Mouse (Mus musculus): ENCODE data around the gene Exoc4. TPM values are rescaled to one million over a fixed set of nuclear protein-coding genes. Genes with fewer than 3 reads are reported as not detected.

Gene Exoc4
- polyA plus RNA-seq, 2 experiments from 2014 or later, result 60.9 to 70.4 TPM

DNA sequence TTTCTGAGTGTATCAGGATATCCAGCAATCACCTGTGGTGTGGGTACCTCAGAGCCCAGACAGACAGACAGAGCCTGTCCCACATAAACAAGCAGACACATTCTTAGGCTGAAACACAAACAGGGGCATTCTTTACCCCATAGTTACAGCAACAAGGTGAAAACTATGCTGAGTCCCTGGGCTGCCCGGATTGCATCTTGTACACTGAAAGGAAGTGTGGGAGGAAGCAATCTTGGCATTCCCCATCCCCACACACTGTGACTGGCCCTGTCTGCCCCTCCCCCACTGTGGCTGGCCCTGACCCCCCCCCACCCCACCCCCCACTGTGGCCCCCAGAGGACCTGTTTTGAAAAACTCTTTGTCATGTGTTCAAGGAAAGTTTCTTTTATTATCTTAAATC is 623.3 kb downstream of the Exoc4 start:
- ATAC-seq, result no peak

DNA sequence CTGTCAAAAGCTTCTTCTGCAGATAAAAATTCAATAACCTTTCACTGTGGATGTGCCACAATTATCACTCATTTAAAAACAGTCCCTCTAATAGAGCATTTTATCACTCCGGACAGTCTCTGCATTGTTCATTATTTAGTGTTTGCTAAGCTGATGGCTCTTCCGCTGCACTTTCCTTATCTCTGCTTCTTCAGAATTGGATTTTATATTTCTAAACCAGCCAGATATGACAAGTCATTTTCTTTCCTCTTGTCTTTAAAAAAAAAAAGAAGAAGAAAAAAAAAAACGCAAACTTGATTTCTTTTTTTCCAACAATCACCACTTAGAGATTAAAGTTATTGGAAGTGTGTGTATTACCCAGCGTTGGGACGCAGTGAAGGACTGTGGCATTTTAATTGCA is 624.1 kb downstream of the Exoc4 start:
- ATAC-seq, result no peak

DNA sequence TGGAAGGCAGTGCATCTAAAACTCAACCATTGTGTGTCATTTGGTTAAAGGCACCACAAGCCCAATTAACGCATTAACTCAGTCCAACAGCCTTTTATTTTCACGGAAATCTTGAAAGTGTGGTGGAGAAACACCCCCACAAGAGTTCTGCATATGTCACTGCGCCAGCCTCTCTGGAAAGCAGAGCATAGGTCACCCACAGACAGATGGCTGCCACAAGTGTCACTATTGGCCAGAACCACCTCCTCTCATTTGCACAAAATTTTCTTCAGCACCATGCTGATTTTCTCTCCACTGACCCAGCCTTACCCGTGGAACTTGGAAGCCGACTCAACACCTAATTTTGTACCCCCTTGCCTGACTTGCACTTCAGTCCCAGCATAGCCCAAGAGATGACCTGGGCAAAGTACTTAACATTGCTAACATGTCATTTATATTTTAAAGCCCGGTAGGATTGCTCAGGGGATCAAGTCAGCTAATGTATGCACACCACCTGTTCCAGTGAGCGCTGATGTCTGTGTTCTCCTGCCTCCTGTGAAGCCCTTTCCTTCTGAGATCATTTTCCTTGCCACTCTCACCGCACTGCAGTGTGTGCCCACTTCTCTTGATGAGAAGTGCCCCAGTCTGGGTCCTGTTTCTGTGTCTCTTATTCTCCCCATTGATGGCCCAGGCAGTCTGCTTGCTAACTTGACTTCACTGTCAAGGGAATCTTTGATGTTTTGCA is 625.6 kb downstream of the Exoc4 start:
- ATAC-seq, result no peak

DNA sequence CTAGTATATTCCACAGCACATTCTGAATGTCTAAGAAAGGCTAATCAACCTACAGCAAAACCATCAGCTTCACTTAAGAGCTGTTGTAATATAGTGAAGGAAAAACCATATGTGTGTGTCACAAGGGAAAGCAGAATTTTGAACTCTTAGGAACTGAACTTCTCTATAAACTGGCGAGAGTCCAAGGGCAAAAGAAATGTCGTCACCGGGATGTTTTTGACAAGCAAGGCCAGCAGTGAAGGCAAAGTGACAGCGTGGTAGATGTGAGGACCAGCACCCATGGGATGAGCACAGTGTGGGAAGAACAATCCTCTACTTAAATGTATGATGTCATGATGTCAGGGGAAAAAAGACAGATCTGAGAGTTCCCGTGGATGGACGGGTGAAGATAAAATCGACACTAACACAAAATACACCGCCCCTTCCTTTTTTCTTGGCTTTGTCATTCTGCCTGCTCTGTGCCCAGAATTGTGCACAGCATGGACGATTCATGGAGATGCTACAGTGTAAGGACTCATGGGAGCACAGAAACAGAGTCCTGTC is 635.3 kb downstream of the Exoc4 start:
- ATAC-seq, result no peak

DNA sequence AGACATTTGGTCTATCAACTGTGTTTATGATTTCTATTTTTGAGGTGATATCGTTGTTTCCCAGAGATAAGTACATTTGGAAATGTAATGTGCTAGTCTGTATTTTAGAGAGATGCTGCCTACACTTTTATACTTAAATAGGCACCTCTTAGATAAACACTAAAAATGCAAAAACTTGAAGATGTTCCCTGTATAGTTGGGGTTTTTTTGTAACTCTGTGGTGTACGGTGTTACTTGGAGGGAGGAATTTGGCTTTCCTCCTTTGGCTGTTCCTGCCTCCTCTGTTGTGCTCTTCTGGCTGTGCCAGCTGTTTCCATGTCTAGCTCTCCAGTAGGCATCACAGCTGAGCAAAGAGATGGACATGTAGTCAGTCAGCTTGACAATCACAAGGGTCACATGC is 638.1 kb downstream of the Exoc4 start:
- no peak for ATAC-seq

DNA sequence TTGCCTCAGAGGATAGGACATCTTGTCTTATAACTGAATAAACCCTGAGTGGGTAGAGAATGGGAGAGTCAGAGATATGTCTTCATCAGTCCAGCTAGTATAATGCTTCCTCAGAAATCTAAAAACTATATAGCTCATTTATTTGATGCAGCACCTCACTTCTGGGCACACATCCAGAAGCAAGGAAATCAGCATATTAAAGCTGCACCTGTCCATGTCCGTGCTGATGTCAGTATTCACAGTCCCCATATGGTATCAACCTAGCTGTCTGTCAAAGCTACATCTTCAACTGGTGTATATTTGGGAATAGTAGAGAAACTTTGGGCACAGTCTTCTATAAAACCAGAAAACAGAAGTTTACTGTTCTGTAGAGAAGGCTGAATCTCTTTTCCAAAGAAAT is 642.0 kb downstream of the Exoc4 start:
- no peak for ATAC-seq

DNA sequence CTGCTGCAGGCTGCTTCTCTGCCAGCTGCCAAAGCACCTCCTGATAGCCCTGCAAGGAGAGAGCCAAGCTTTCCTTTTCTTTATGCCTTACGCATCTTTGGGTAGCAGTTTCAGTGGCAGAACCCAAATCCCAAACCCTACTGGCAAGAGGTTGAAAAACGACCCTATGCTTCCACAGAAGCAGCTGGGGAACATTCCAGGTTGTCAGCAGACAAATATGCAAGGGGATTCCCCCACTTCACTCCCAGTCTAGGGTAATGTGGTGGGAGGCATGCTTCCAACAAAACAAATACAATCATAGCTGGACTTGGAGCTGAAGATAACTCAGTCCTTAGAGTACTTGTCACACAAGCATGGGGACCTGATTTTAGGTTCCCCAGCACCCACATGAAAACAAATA is 643.3 kb downstream of the Exoc4 start:
- ATAC-seq, result no peak

DNA sequence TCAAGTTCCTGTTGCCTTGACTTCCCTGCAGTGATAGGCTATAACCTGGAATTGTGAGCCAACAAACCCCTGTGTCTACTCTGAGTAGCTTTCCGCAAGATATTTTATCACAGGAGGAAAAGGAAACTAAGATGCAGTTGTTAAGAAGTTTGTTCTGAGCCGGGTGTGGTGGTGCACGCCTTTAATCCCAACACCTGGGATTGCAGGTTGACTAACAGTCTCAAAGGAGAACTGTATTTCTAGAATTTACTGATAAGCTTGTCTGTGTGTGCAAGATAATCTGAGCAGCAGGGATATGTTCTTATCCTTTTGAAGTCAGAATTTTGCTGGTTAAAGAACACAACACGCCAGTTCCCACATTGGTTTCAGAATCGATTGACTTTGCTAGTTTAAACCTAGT is 651.1 kb downstream of the Exoc4 start:
- no peak for ATAC-seq

DNA sequence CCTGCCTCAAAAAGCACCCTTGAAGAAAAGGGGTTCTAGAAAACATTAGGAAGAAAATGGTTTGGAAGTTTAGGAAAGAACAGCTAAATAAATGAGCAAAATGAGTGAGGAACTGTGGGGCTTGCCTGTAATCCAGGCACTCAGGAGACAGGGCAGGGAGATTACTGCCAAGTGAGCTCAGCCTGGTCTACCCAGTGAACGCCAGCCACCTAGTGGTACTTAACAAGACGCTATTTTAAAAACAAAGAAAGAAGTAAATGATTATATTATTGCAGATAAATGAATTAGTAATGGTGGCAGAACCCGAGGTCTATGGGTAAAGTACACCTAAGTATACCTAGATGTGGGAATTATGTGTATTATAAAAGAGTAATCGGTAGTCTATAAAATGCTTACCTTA is 651.7 kb downstream of the Exoc4 start:
- no peak for ATAC-seq

DNA sequence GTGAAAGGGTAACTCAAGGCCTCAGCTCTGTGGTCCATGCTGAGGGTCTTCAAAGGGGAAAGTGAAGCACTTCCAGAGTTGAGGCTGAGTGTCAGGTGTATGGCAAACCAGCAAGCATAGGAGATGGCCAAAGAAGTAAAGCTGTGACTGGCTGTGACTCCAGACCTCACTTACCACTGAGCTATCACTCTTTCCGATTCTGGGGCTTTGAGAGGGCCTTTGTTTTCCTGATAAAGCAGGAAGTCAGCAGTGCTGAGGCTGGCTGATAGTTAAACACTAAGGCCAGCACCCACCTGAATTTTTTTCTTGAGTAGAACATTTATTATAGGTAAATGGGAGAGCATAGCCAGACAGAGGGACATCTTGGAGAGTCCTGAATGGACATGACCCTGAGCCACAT is 656.2 kb downstream of the Exoc4 start:
- ATAC-seq, result no peak

DNA sequence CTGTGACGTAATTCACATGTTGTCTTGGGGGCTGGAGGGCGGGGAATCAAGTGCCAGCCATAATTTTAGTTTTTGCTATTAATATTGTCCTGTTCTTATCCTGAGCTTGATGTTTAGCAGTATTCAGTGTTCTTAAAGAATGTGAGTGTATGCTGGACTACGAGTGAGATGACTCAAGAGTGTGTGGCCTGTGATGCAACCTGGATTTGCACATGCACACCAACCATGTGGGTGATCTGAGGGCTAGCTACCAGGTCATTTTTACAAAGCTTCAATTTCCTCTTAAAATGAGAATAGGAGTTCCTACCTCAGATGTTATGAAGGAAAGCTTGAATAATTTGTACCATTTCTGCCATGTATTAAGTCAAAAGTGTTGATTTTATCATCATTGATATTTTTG is 661.8 kb downstream of the Exoc4 start:
- ATAC-seq, result no peak

DNA sequence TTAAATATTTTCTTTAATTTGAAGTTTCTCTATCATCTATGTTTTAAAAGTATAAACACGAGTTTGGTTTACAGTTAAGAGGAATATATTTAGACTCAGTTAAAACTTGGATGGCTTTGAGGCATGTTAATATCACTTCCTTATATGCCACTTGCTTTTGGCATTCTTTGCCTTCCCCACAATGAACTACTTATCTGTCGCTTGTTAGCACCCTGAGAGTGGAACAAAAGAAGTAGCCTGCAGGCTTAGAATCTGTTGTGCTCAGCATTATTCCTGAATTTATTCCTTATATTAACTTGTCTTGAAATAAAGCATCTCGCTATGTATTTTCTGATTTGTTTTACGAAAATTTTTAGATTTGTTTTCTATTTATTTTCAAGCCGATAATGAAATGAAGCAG is 664.2 kb downstream of the Exoc4 start:
- ATAC-seq, result no peak

DNA sequence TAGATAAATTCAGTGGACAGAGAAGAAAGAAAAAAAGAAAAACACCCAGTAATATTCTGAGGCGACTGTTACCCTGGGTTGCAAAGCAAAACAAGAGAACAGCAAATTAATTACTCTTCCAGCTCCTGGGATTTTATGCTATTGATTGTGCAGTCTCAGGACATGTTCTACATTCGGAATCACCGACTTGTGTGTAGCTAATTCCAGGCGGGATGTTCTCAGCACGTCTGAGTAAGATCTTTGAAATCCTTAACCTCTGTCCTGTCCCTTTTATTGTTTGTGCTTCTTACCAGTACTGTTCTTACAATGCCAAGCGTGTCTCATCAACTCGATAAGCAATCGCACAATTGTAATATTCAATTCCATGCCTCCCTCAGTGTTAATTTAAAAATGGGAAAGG is 664.6 kb downstream of the Exoc4 start:
- ATAC-seq, result no peak

DNA sequence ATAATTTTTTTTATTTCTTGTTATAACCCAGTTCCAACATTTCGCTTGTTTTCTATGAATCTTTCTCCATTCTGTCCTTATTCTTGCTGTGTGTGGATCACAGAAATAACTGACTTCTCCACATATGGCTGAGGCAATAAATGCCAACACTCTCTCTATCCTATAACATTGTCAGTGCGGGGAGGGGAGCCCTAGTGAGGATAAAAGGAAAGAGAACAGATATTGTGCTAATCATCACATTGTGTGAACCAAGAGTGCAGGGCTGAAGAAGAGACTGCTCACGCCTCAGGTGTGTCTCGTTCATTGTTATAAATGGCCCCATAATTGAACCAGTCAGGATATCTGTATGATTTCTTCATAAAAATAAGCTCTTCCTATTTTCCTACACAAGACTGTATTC is 665.1 kb downstream of the Exoc4 start:
- no peak for ATAC-seq

DNA sequence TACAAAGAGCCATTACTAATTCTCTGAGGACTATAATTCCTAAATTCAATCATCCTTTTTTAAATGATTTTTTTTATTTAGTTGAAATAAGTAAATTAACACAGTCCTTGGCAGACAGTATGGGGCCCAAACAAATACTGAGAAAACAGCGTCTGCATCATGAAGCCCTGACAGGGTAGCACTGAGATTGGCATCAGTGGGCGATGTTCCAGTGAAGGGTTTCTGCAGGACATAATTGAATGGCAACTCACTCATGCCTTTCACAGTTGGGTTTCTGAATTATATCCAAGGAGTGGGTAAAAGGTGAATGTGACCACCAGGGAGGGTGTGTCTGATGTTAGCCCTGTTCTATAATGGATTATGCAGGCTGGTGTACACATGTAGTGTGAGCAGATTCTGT is 674.7 kb downstream of the Exoc4 start:
- no peak for ATAC-seq

DNA sequence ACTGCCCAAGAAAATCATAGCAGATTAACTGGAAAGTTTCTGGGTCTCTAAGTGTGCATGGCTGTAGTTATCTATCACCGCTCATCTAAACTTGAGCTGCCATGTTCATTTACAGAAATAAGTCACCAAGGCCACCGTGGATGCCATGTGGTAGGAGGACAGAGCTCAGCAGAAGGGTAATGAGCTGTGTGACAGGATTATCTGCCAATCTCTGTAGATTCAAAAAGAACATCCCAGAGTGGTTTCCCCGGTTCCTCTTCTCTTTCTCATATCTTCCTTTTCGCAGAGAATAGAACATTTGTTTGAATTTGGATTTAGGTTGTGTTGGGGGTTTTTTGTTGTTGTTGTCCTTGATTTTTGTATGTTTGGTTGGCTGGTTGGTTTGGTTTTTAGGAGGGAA is 676.0 kb downstream of the Exoc4 start:
- ATAC-seq, result no peak

DNA sequence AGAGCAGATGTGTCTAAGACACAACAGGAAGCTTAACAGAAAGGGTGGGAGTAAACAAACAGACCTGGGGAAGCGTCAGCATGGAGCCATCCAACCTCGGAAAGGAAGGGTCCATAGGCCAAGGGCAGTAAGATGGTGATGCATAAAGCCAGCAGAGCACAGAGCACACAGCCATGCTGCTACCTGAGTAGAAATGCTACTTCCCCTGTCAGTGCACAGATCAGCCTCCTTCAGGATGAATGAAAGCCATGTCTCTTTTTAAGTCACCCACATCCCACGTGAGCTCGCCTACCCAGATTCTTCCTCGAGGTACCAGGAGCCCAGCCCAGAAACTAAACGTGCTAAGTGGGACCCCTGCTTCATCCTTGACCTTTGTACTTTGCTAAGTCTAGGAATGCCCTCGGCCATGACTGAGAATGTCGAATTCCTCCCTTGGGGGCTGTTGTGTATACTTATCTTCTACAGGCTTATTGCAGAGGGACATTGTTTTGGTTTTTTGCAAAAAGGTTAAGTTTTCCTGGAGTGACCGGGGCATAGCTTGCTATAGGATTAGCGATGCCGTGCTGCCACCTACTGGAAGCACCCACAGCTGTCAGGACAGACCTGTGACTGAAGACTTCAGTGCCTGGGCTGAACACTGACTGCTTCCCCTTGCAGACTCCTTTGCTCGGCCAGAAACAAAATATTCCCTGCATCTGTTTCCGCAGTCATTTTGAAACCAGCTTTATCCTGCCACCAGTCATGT is 680.6 kb downstream of the Exoc4 start:
- ATAC-seq, result peak; percentile 77

DNA sequence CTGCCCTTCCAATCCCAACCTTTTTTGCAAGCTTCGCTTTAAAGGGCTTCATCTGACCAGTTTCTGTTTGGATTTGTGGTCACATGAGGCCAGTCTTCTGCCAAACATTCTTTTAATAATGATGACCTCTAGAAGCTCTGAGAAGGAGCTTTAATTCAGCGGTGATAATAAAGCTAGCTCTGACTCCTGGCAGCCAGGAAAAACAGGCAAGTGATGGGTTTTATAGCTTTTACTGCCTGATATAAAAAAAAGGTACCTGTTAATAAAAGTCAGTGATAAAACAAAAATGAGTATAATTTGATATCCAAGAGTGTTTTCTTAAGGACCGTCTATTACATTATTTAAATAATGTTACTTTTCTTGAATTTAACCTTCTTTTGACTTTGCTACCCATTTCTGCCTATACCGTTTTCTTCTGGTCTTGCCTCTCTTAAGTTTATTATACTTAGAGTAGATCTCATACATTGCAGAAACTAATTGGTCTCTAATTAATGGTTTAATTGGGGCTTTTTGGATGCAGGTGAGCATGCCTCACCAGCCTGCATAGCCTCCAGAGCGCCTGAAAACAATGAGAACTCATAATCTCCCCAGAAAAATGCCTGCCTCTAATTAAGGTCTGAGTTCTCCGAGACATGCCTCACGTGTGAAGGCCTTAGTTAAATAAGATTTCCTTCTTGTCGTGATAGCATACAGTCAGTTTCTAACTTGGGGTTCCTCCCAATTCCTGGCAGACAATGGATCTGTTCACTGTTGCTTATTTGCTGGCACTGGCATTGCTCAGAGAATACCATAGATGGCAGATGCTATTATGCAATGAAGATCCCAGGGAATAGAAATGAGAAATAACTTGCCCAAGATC is 681.4 kb downstream of the Exoc4 start:
- no peak for ATAC-seq

DNA sequence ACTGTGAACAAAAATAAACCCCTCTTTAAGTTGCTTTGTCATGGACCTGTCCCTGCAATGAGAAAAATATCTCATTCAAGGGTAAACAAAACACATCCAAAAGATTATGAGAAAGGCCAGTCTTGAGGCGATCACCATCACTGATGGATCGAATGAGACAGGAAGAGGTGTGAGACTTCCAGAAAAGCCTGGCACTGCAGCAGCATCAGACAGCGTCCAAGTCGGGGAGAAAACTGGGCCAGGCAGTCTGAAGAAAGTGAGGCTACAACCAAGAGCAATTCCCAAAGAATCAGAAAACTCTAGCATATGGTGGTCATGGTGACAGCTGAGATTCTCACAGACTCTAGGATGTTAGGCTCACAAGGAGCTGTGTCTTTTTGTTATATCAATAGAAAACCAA is 689.0 kb downstream of the Exoc4 start:
- ATAC-seq, result no peak

DNA sequence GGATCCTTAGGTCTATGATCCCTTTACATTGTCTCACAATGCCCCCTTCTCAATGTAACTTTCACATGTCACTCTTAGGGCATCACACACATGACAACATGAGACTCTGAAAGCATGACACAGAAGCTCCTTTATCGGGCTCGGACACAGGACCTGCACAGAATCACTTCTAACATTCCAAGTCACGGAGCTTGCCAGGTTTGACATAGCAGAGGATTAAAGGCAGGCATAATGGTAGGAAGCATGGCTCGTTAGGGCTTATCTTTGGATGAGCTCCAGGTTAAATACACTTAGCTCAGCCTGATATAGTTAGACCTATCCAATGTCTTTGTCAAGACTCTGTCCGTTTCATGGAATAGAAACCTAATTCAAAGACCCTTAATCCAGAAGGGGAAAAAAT is 690.3 kb downstream of the Exoc4 start:
- ATAC-seq, result no peak

DNA sequence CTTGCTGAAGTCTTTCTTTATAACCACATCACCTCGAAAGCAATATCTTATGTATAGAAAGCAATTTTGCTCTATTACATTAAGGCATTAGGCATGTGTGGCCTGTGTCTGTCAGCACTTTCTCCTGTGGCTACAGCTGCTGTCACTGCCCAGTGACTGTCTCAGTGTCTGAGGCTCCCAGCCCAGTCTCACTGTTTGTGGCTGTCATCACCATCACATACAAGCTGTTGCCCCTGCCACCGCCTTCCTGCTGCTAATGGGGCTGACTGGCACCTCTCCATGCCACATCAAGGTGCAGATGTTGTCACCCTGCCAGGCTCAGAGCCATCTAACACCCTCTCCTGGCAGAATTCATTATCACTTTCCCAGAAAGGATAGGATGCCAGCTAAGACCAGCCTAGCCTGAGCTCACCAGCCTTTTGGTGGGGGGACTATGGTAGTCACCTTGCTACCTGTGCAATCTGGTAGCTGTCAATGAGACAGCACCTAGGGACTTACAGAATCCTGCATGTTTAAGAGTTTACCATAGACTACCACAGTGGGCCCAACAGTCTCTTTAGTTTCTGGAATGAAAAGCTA is 698.1 kb downstream of the Exoc4 start:
- no peak for ATAC-seq

DNA sequence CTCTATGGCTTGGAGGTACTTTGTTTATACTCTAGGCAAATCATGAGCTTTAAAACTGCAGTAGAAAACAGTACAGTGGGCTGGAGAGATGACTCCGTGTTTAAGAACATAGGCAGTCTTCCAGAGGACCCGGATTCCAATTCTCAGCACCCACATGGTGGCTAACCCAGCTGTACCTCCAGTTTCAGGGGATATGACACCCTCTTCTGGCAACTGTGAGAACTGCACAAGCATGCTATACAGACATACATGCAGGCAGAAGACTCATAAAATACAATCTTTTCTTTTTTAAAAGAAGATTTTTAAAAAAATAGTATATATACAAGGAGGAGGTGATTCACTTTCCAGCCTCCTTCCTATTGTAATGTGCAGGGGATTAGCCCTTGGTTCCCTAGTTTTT is 701.2 kb downstream of the Exoc4 start:
- ATAC-seq, result no peak

DNA sequence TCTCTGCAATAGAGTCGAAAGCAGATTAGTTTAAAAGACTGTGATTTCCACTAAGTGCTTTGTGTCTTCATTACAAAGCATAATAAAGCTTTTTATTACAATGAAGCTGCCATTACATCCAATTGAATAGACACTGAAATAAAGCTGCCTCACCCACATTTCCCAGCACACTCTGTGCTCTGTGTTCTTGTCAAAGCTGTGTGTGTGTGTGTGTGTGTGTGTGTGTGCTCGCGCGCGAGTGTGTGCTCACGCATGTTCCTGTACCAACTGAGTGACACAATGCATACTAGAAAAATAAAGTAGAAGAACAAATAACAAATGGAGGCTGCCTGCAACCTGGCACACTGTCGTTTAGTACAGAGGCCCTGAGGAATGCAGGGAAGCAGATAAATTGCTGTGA is 706.6 kb downstream of the Exoc4 start:
- ATAC-seq, result no peak

All from CD4-positive, CD25-positive, alpha-beta regulatory T cell, adult 4 months (primary cell).